Mouse (Mus musculus): ENCODE measurements around the gene Dnajb4. TPM values are rescaled to one million over a fixed set of nuclear protein-coding genes. Genes with fewer than 3 reads are reported as not detected.

The Dnajb4 gene
- total and polyA plus RNA-seq, 2 experiments from 2014 or later, result 39.7 to 41.5 TPM

- Histone ChIP-seq H3K9me3 (ENCODE audit: low read length) (no peaks in the 10 kb centered on the region), H3K4me1 (ENCODE audit: insufficient read depth) (peaks cover 14% of the 10 kb centered on the region; the same call in 1 of the 2 replicates), H3K27ac (ENCODE audit: low read depth, low read length) (no peak overlapping the region), H3K36me3 (ENCODE audit: insufficient read depth) (no peaks in the 10 kb centered on the region), H3K4me2 (ENCODE audit: low read depth) (peak overlapping the region; percentile 59), H3K9ac (0 out of 2 replicates have a peak overlapping the region, but pooled peaks have one; percentile 40), H3K27me3 (ENCODE audit: insufficient read depth, low read length) (no peaks in the 10 kb centered on the region), H3K4me3 (ENCODE audit: low read depth, low read length) (peak overlapping the region; percentile 48)
- no peak for ATAC-seq
- 7% methylated on average over 6 of the region's 6 CpGs for WGBS
- TF ChIP-seq CTCF (IDR thresholded peaks at IDR 0.05; ENCODE audit: low read depth), result no peak
- peak; percentile 11 for DNase-seq
Observed at GRCm38 (mm10) chr3:152191791-152192237, 18.3 kb downstream of the Dnajb4 start.

DNA sequence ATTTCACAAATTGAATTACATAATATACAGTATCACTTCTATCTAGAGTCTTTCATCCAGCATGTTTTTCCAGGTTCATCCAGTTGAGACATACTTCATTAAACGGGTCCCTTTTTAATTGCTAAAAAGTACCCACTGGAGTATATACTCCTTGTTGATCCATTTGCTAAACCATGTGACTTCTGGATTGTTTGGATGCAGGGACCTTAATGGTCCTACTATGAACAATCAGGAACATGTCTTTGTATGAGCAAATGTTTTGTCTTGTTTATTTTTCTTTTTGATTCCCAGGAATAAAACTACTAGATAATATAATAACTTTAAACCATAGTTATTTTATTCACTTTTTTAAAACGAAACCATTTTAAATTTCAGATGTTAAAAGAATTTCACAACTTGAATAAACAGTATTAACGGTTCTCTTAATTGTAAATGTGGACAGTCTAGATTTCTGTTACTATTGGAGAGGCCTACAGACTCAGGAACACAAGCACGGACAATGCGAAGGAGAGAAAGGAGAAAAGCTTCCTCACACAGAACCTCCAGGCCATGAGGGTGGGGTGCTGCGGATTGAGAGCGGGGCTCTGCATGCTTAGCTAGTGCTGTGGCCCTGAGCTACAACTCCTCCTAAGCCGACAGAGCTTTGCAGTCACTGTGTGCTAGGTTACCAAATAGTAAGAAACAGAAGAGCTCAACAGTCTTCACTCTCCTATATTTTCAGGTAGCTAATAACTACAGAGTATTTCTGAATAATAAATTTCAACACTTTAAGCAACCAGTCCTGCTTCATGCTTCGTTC is 19.2 kb downstream of the Dnajb4 start:
- H3K4me3 ChIP-seq (ENCODE audit: low read depth, low read length), result no peak overlapping the region
- WGBS, result 82% methylated on average over 9 of the region's 9 CpGs
- DNase-seq, result no peak

DNA sequence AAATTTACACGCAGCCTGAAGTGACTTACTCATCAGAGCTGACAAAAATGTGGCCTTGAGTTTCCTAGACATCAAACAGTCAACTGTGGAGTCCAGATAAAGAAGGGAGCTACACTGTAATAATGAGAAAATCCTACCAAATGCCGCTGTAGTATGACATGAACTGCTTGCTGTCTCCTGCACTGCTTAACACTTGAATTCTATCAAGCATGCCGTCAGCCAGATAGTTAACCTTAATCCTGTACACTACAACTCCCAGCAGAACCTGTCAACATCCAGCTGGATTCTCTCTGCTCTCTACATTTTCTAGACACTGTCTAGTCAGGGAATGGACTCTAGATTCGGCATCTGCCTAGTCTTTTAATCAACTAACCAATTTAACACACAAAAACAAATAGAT is 20.8 kb downstream of the Dnajb4 start:
- Histone ChIP-seq H3K27ac (ENCODE audit: low read depth, low read length) (no peak overlapping the region), H3K9ac (no peak overlapping the region), H3K9me3 (ENCODE audit: low read length) (no peaks in the 10 kb centered on the region), H3K36me3 (ENCODE audit: insufficient read depth) (0 out of 2 replicates have a peak, but pooled peaks cover 5% of the 10 kb centered on the region), H3K4me3 (ENCODE audit: low read depth, low read length) (no peak overlapping the region), H3K4me1 (ENCODE audit: insufficient read depth) (peaks cover 14% of the 10 kb centered on the region; the same call in 1 of the 2 replicates), H3K4me2 (ENCODE audit: low read depth) (no peak overlapping the region), H3K27me3 (ENCODE audit: insufficient read depth, low read length) (no peaks in the 10 kb centered on the region)
- TF ChIP-seq CTCF (IDR thresholded peaks at IDR 0.05; ENCODE audit: low read depth), result no peak
- no peak for DNase-seq
- no peak for ATAC-seq
- 69% methylated on average over 4 of the region's 4 CpGs for WGBS

More for the DNA sequence above, 19.2 kb downstream of the Dnajb4 start:
- H3K4me1 ChIP-seq (ENCODE audit: insufficient read depth), result peaks cover 14% of the 10 kb centered on the region; the same call in 1 of the 2 replicates
- no peaks in the 10 kb centered on the region for H3K9me3 ChIP-seq (ENCODE audit: low read length)
- H3K27me3 ChIP-seq (ENCODE audit: insufficient read depth, low read length), result no peaks in the 10 kb centered on the region
- ATAC-seq, result no peak
- H3K4me2 ChIP-seq (ENCODE audit: low read depth), result peak overlapping the region; percentile 26
- no peak overlapping the region for H3K9ac ChIP-seq
- H3K27ac ChIP-seq (ENCODE audit: low read depth, low read length), result no peak overlapping the region
- 0 out of 2 replicates have a peak, but pooled peaks cover 3% of the 10 kb centered on the region for H3K36me3 ChIP-seq (ENCODE audit: insufficient read depth)
- no peak for TF ChIP-seq CTCF (IDR thresholded peaks at IDR 0.05; ENCODE audit: low read depth)

DNA sequence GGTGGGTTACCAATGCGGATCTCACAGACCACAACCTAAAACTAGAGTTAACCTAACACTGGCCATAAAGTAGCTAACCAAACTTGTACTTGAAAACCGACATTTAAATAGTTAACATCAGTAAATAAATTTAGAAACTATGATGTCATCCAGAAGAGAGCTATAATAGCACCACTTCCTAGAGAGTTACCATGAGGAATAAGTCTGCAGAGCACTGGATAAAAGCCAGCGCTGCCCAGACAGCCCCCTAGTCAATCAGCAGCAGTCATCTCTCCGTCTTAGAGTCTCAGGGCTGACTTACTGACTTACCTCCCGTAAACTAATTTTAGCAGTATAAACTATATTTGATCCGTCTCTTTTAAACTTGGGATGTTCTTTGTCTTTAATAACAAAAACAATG is 24.0 kb downstream of the Dnajb4 start:
- 0 out of 2 replicates have a peak, but pooled peaks cover 13% of the 10 kb centered on the region for H3K36me3 ChIP-seq (ENCODE audit: insufficient read depth)
- H3K9ac ChIP-seq, result no peak overlapping the region
- no peaks in the 10 kb centered on the region for H3K9me3 ChIP-seq (ENCODE audit: low read length)
- H3K4me3 ChIP-seq (ENCODE audit: low read depth, low read length), result no peak overlapping the region
- ATAC-seq, result no peak
- H3K27ac ChIP-seq (ENCODE audit: low read depth, low read length), result no peak overlapping the region
- no peak for DNase-seq
- WGBS, result 89% methylated on average over 6 of the region's 6 CpGs
- no peaks in the 10 kb centered on the region for H3K27me3 ChIP-seq (ENCODE audit: insufficient read depth, low read length)
- no peak for TF ChIP-seq CTCF (IDR thresholded peaks at IDR 0.05; ENCODE audit: low read depth)
- H3K4me1 ChIP-seq (ENCODE audit: insufficient read depth), result peaks cover 2% of the 10 kb centered on the region; the same call in 1 of the 2 replicates
- H3K4me2 ChIP-seq (ENCODE audit: low read depth), result no peak overlapping the region

DNA sequence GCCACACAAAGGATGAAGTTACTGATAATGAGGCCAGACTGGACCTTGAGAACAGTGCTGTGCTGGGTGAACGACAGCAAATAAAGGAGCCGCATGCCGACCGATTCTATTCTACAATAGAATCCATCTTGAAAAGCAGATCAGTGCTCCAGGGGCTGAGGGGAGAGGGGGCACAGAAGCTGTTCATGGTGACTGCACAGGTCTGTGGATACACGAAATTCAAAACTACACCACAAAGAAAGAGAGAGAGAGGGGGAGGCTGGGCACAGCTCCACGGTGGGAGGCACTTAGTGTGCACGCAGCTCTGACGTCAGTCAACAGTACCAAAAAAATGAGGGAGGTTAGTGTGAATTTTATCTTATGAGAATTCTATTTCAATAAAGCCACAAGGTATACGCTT is 26.6 kb downstream of the Dnajb4 start:
- TF ChIP-seq CTCF (IDR thresholded peaks at IDR 0.05; ENCODE audit: low read depth), result no peak
- no peak for ATAC-seq
- no peaks in the 10 kb centered on the region for H3K9me3 ChIP-seq (ENCODE audit: low read length)
- whole genome bisulfite sequencing, result 35% methylated on average over 9 of the region's 9 CpGs
- H3K27ac ChIP-seq (ENCODE audit: low read depth, low read length), result no peak overlapping the region
- H3K36me3 ChIP-seq (ENCODE audit: insufficient read depth), result 0 out of 2 replicates have a peak, but pooled peaks cover 13% of the 10 kb centered on the region
- no peak overlapping the region for H3K4me3 ChIP-seq (ENCODE audit: low read depth, low read length)
- no peak for DNase-seq
- H3K27me3 ChIP-seq (ENCODE audit: insufficient read depth, low read length), result no peaks in the 10 kb centered on the region
- no peaks in the 10 kb centered on the region for H3K4me1 ChIP-seq (ENCODE audit: insufficient read depth)
- no peak overlapping the region for H3K4me2 ChIP-seq (ENCODE audit: low read depth)
- H3K9ac ChIP-seq, result no peak overlapping the region

DNA sequence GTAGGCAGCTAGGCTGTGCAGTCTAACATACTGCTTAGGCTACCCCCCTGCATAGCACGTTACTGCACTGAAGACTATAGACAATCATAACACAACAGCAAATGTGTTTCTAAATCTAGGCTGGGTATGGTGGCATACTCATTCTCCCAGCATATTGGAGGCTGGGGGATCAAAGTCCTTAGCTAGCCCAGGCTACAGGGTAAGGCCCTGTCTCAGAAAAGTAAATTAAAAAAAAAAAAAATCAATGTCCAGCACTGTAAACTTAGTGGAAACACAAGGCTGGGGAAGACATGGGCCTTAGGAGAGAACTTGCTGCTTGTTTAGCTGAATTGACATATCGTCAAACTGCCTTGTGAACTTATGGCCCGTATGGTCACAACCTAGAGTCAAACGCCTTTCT is 29.5 kb downstream of the Dnajb4 start:
- H3K9ac ChIP-seq, result no peak overlapping the region
- 96% methylated on average over 4 of the region's 4 CpGs for WGBS
- H3K4me1 ChIP-seq (ENCODE audit: insufficient read depth), result no peaks in the 10 kb centered on the region
- H3K27me3 ChIP-seq (ENCODE audit: insufficient read depth, low read length), result no peaks in the 10 kb centered on the region
- no peak overlapping the region for H3K4me2 ChIP-seq (ENCODE audit: low read depth)
- TF ChIP-seq CTCF (IDR thresholded peaks at IDR 0.05; ENCODE audit: low read depth), result no peak
- no peaks in the 10 kb centered on the region for H3K9me3 ChIP-seq (ENCODE audit: low read length)
- no peak overlapping the region for H3K4me3 ChIP-seq (ENCODE audit: low read depth, low read length)
- ATAC-seq (no peak), DNase-seq (no peak)
- 0 out of 2 replicates have a peak, but pooled peaks cover 10% of the 10 kb centered on the region for H3K36me3 ChIP-seq (ENCODE audit: insufficient read depth)
- H3K27ac ChIP-seq (ENCODE audit: low read depth, low read length), result no peak overlapping the region

DNA sequence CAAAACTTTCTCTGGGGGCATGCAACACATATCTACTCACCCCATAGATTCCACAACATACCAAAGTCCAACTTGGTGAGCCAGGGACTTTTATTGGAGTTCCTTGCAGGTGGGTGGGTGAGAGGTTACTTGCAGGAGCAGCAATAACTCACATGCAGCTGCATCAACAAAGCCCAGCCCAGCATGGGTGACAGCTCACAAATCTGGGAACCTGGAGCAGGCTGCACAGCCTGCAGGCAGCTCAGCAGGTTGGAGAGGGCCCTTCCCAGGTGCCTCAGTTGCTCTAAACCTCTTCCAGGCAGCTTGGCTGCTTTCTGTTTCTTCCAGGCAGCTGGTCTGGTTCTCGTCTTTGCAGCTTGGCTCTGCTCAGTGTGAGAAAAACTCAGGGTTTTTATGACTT is 30.8 kb downstream of the Dnajb4 start:
- Histone ChIP-seq H3K4me1 (ENCODE audit: insufficient read depth) (no peaks in the 10 kb centered on the region), H3K9ac (no peak overlapping the region), H3K4me3 (ENCODE audit: low read depth, low read length) (no peak overlapping the region), H3K4me2 (ENCODE audit: low read depth) (no peak overlapping the region), H3K36me3 (ENCODE audit: insufficient read depth) (0 out of 2 replicates have a peak, but pooled peaks cover 7% of the 10 kb centered on the region), H3K27me3 (ENCODE audit: insufficient read depth, low read length) (no peaks in the 10 kb centered on the region), H3K9me3 (ENCODE audit: low read length) (no peaks in the 10 kb centered on the region), H3K27ac (ENCODE audit: low read depth, low read length) (no peak overlapping the region)
- no peak for ATAC-seq
- no peak for DNase-seq
- no peak for TF ChIP-seq CTCF (IDR thresholded peaks at IDR 0.05; ENCODE audit: low read depth)
- WGBS, result 63% methylated on average over 1 of the region's 1 CpGs
